Mouse (Mus musculus) lung, postnatal 0 days (tissue): ENCODE measurements around the gene Lpxn. TPM values are rescaled to one million over a fixed set of nuclear protein-coding genes. Genes with fewer than 3 reads are reported as not detected.

Experiments
- ATAC-seq: fragments of 200-750 bp; cut with Nextera tagmentation; 2 replicates; pipeline ENCODE4 v1.8.0; 2017; ENCODE audit warnings: moderate library complexity
- DNase-seq: peaks from one replicate; pipeline ENCODE4 v3.0.0-alpha.2; 2016; ENCODE audit warnings: low spot score
- H3K27ac ChIP-seq: fragments of 300-500 bp; sonication (generic); 2 replicates; pipeline ENCODE4 v1.5.1; 2014; ENCODE audit warnings: antibody characterized with exemption, mild to moderate bottlenecking, low read length, mixed read lengths
- H3K27me3 ChIP-seq: fragments of 300-500 bp; sonication (generic); replicated peaks from 2 replicates; pipeline ENCODE4 v1.6.1; 2014; ENCODE audit warnings: low read length, mixed read lengths; ENCODE audit not compliant: insufficient read depth
- H3K36me3 ChIP-seq: fragments of 300-500 bp; sonication (generic); 2 replicates; pipeline ENCODE4 v1.6.1; 2014; ENCODE audit warnings: low read length, mixed read lengths; ENCODE audit not compliant: insufficient read depth
- H3K4me1 ChIP-seq: fragments of 300-500 bp; sonication (generic); 2 replicates; pipeline ENCODE4 v1.6.1; 2014; ENCODE audit warnings: antibody characterized with exemption, low read depth, low read length, mixed read lengths; ENCODE audit not compliant: insufficient read depth
- H3K4me2 ChIP-seq: fragments of 300-500 bp; sonication (generic); replicated peaks from 2 replicates; pipeline ENCODE4 v1.6.1; 2014; ENCODE audit warnings: low read depth, mild to moderate bottlenecking, low read length, moderate library complexity, mixed read lengths
- H3K4me3 ChIP-seq: fragments of 300-500 bp; sonication (generic); 2 replicates; pipeline ENCODE4 v1.5.1; 2014; ENCODE audit warnings: low read depth, low read length
- H3K9ac ChIP-seq: fragments of 300-500 bp; sonication (generic); replicated peaks from 2 replicates; pipeline ENCODE4 v1.6.1; 2014; ENCODE audit warnings: low read depth, mild to moderate bottlenecking
- H3K9me3 ChIP-seq: fragments of 300-500 bp; sonication (generic); 2 replicates; pipeline ENCODE4 v1.6.1; 2016; ENCODE audit warnings: low read length, mixed read lengths
- CTCF ChIP-seq: IDR thresholded peaks from 2 replicates; pipeline ENCODE4 v1.5.1; 2016; ENCODE audit warnings: antibody characterized with exemption, mild to moderate bottlenecking
- EP300 ChIP-seq: IDR thresholded peaks from 2 replicates; pipeline ENCODE4 v1.6.1; 2016; ENCODE audit warnings: antibody characterized with exemption, mild to moderate bottlenecking, control low read depth
- WGBS: fragments of 180-500 bp; shearing (Covaris S2); extraction: QIAGEN DNeasy Blood & Tissue Kit; methylation state at CpG from one replicate; pipeline ENCODE4 v1.1.7; 2014; 5-methylcytosine and 5-hydroxymethylcytosine counted together
- polyA plus RNA-seq: library from polyadenylated mRNA; unstranded; fragments of >200 nt; fragmentation: Nextera tagmentation; extraction: Ambion mirVana; gene quantifications from 2 replicates; pipeline ENCODE4 v1.2.1, GENCODE M21; 2015

The Lpxn gene
- polyA plus RNA-seq, 1 experiment from 2014 or later: 3.7 TPM

- Histone ChIP-seq H3K36me3 (peaks cover 9% of the 10 kb centered on the region; the same call in 1 of the 2 replicates), H3K27me3 (no peaks in the 10 kb centered on the region), H3K4me1 (no peaks in the 10 kb centered on the region), H3K4me3 (no peak overlapping the region), H3K9ac (no peak overlapping the region), H3K4me2 (no peak overlapping the region), H3K9me3 (no peaks in the 10 kb centered on the region), H3K27ac (0 out of 2 replicates have a peak overlapping the region, but pooled peaks have one; percentile 9)
- 46% methylated on average over 5 of the region's 5 CpGs for WGBS
- no peak; the same call in 1 of the 2 replicates for TF ChIP-seq EP300
- no peak for TF ChIP-seq CTCF
- DNase-seq: peak; percentile 58
- peak; percentile 71 for ATAC-seq
Observed at GRCm38 (mm10) chr19:12770888-12771287, 25.1 kb upstream of the Lpxn start.

- TF ChIP-seq CTCF (no peak), EP300 (no peak)
- no peaks in the 10 kb centered on the region for H3K27me3 ChIP-seq
- H3K4me2 ChIP-seq: no peak overlapping the region
- H3K4me3 ChIP-seq: no peak overlapping the region
- ATAC-seq (no peak), DNase-seq (no peak)
- H3K9ac ChIP-seq: no peak overlapping the region
- no peaks in the 10 kb centered on the region for H3K4me1 ChIP-seq
- H3K36me3 ChIP-seq: peaks cover 6% of the 10 kb centered on the region; the same call in 1 of the 2 replicates
- H3K9me3 ChIP-seq: no peaks in the 10 kb centered on the region
- H3K27ac ChIP-seq: no peak overlapping the region
Observed at GRCm38 (mm10) chr19:12780437-12780836, 15.6 kb upstream of the Lpxn start.

DNA sequence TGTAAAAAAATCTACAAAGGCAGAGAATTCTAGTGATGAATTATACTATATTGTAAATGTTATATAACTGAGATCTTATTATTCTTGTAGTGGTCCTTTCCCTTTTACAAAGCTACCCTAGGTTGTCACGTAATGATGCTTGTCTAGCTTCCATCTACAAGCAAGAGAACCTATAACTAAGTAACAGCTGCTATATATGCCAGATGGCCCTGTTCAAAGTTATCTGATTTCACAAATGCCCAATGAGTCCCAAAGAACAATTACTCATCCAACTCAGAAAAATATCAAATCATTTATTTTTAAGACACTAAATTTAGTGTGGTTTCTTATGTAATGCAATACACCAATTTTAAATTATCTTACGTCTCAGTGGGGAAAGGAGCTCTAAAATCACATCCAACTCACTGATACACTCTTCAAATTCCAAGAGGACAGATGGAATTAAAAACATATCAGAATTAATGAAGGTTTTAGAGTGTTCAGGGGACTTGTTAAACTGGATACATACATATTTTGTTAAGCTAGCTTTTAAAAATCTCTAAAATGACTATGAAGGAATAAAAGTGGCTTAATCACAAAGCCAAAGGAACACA is 9.1 kb upstream of the Lpxn start:
- no peak overlapping the region for H3K27ac ChIP-seq
- H3K4me2 ChIP-seq: no peak overlapping the region
- no peak overlapping the region for H3K4me3 ChIP-seq
- DNase-seq (no peak), ATAC-seq (no peak)
- 0 out of 2 replicates have a peak, but pooled peaks cover 2% of the 10 kb centered on the region for H3K4me1 ChIP-seq
- WGBS: 84% methylated on average over 2 of the region's 2 CpGs
- H3K27me3 ChIP-seq: no peaks in the 10 kb centered on the region
- no peaks in the 10 kb centered on the region for H3K9me3 ChIP-seq
- H3K36me3 ChIP-seq: no peaks in the 10 kb centered on the region; the same call in 1 of the 2 replicates
- TF ChIP-seq CTCF (no peak), EP300 (no peak)
- no peak overlapping the region for H3K9ac ChIP-seq

DNA sequence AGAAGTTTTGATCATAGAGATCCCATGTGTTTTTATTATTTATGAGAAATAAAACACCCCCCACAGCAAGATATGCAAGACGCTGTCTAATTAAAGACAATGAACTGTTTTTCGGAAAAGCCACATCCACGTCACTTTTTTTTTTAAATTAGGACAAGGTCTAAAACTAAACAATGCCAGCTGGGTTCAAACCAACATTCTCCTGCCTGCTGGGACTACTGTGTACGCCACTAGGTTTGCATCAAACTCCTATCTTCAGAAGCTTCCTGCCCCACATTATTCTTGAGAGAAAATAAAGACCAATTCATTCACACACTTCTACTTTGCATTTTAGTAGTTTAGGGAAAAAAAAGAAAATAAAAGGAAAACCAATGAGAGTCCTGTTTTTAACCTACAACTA is 8.3 kb upstream of the Lpxn start:
- no peak for DNase-seq
- Histone ChIP-seq H3K27ac (no peak overlapping the region), H3K9ac (no peak overlapping the region), H3K27me3 (no peaks in the 10 kb centered on the region), H3K4me3 (no peak overlapping the region), H3K4me1 (0 out of 2 replicates have a peak, but pooled peaks cover 2% of the 10 kb centered on the region), H3K4me2 (no peak overlapping the region), H3K36me3 (no peaks in the 10 kb centered on the region; the same call in 1 of the 2 replicates), H3K9me3 (no peaks in the 10 kb centered on the region)
- ATAC-seq: no peak
- WGBS: 77% methylated on average over 4 of the region's 4 CpGs
- TF ChIP-seq EP300: no peak
- TF ChIP-seq CTCF: no peak

- peaks cover 5% of the 10 kb centered on the region; the same call in 1 of the 2 replicates for H3K4me1 ChIP-seq
- no peaks in the 10 kb centered on the region for H3K27me3 ChIP-seq
- DNase-seq: no peak
- TF ChIP-seq CTCF (no peak), EP300 (no peak)
- no peak overlapping the region for H3K4me2 ChIP-seq
- no peaks in the 10 kb centered on the region for H3K9me3 ChIP-seq
- no peak for ATAC-seq
- no peaks in the 10 kb centered on the region; the same call in 1 of the 2 replicates for H3K36me3 ChIP-seq
- no peak overlapping the region for H3K27ac ChIP-seq
- H3K9ac ChIP-seq: no peak overlapping the region
- no peak overlapping the region for H3K4me3 ChIP-seq
Observed at GRCm38 (mm10) chr19:12792374-12792773, 3.6 kb upstream of the Lpxn start.

DNA sequence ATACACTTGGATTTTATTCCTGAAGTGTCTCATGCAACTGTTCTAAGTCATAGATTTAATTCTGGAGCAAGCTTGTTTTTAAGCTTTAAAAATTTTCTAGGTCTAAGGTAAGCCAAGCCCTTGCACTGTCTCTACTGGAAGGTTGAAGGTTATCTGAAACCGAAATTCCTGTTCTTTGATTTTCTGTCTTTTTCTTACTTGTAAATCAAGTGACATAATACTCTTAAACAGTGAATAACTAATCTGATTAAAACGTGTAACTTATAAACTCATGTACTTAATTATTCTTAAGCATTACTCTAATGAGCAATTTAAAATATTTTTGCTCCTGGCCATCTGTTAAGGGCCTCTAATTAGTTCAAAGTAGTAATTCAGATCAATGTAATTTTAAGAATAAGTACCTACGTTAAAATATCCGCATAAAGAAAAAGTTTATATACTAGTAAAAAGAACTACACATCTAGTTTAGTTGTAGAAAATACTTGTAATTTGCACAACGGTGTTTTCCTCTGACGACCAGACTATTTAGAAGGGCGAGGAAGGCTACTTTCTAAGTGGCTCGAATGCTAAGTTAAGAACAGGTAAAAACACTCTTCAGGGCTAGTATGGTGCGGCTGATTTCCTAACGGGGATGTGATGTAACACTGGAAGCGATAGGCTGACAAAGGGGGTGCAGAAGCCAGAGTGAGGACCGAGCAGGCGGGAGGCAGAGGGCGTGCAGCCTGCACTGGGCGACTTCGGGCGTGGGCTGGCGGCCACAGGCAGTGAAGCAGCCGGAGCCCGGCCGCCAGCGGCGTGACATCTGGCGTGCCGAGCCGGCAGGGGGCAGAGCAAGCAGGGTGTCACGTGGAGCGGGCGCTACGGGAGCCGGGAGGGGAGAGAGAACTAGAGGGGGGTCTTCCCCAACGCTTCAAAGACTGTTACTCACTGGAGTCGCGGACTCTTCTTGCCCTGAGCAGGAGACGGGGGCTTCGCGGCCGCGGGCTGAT is 1.6 kb upstream of the Lpxn start:
- Histone ChIP-seq H3K27me3 (no peaks in the 10 kb centered on the region), H3K27ac (peak overlapping the region; percentile 100), H3K9me3 (no peaks in the 10 kb centered on the region), H3K4me1 (peaks cover 5% of the 10 kb centered on the region; the same call in 1 of the 2 replicates), H3K4me2 (peak overlapping the region; percentile 64), H3K4me3 (peak overlapping the region; percentile 99), H3K36me3 (no peaks in the 10 kb centered on the region), H3K9ac (peak overlapping the region; percentile 95)
- peak; percentile 91 for TF ChIP-seq CTCF
- TF ChIP-seq EP300: no peak
- DNase-seq: peak; percentile 95
- WGBS: 1% methylated on average over 27 of the region's 39 CpGs
- ATAC-seq: peak; percentile 60
